Mouse (Mus musculus) kidney, postnatal 0 days (tissue): ENCODE measurements around the gene Serpina3j. TPM values are rescaled to one million over a fixed set of nuclear protein-coding genes. Genes with fewer than 3 reads are reported as not detected.

Source experiments
- ATAC-seq: fragments of 200-750 bp; cut with Nextera tagmentation; replicated peaks from 2 replicates; pipeline ENCODE4 v1.8.0; 2017; ENCODE audit warnings: low read depth, moderate number of reproducible peaks, moderate TSS enrichment, moderate library complexity; ENCODE audit not compliant: low FRiP score
- DNase-seq: peaks from one replicate; pipeline ENCODE4 v3.0.0-alpha.2; 2016; ENCODE audit warnings: low spot score
- H3K27ac ChIP-seq: fragments of 300-500 bp; sonication (generic); 2 replicates; pipeline ENCODE4 v1.5.1; 2014; ENCODE audit warnings: mild to moderate bottlenecking
- H3K27me3 ChIP-seq: fragments of 300-500 bp; sonication (generic); 2 replicates; pipeline ENCODE4 v1.6.1; 2014; ENCODE audit warnings: low read length, mixed read lengths; ENCODE audit not compliant: insufficient read depth
- H3K36me3 ChIP-seq: fragments of 300-500 bp; sonication (generic); 2 replicates; pipeline ENCODE4 v1.6.1; 2014; ENCODE audit warnings: low read length, mixed read lengths; ENCODE audit not compliant: insufficient read depth
- H3K4me1 ChIP-seq: fragments of 300-500 bp; sonication (generic); replicated peaks from 2 replicates; pipeline ENCODE4 v1.6.1; 2014; ENCODE audit warnings: antibody characterized with exemption, low read length, mixed read lengths; ENCODE audit not compliant: insufficient read depth
- H3K4me2 ChIP-seq: fragments of 300-500 bp; sonication (generic); 2 replicates; pipeline ENCODE4 v1.6.1; 2014; ENCODE audit warnings: mild to moderate bottlenecking, low read length, moderate library complexity, mixed read lengths
- H3K4me3 ChIP-seq: fragments of 300-500 bp; sonication (generic); replicated peaks from 2 replicates; pipeline ENCODE4 v1.5.1; 2014; ENCODE audit warnings: low read depth, low read length
- H3K9ac ChIP-seq: fragments of 300-500 bp; sonication (generic); 2 replicates; pipeline ENCODE4 v1.6.1; 2014; ENCODE audit warnings: low read depth, low read length
- H3K9me3 ChIP-seq: fragments of 300-500 bp; sonication (generic); replicated peaks from 2 replicates; pipeline ENCODE4 v1.6.1; 2016; ENCODE audit warnings: low read length, inconsistent platforms, mixed read lengths
- CTCF ChIP-seq: IDR thresholded peaks from 2 replicates; pipeline ENCODE4 v1.5.1; 2016; ENCODE audit warnings: antibody characterized with exemption, low read depth, mild to moderate bottlenecking, moderate library complexity
- WGBS: fragments of 180-500 bp; shearing (Covaris S2); extraction: QIAGEN DNeasy Blood & Tissue Kit; methylation state at CpG from one replicate; pipeline ENCODE4 v1.1.7; 2014; 5-methylcytosine and 5-hydroxymethylcytosine counted together
- polyA plus RNA-seq: library from polyadenylated mRNA; unstranded; fragments of >200 nt; fragmentation: Nextera tagmentation; extraction: Ambion mirVana; gene quantifications from 2 replicates; pipeline ENCODE4 v1.2.1, GENCODE M21; 2015

The Serpina3j gene
- not detected in 2 replicates for polyA plus RNA-seq

DNA sequence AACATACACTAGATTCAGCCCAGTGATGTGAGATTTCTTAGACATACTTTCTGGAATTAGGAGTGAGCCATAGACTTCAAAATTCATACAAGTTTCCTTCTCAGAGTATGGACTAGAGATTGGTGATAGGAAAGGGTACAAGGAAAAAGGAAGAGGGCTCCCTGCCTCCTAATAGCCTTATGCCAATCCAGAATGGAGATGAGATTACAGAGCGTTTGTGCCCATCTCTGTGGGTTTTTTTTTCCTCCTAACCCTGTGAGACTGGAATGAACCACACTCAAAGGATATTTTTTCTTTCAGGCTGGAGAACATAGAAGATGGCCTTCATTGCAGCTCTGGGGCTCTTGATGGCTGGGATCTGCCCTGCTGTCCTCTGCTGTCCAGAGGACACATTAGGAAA, at the start of gene Serpina3j:
TSS of gene Serpina3j (plus strand) at position 301 of the 400 bp plus-strand sequence.
- DNase-seq (no peak), ATAC-seq (no peak)
- WGBS, result 88% methylated on average over 1 of the region's 1 CpGs
- Histone ChIP-seq H3K27me3 (no peaks in the 10 kb centered on the region), H3K9me3 (no peaks in the 10 kb centered on the region), H3K27ac (no peak within 1 kb of the TSS), H3K4me2 (no peak within 1 kb of the TSS), H3K4me1 (no peaks in the 10 kb centered on the region), H3K4me3 (no peak within 1 kb of the TSS), H3K36me3 (no peaks in the 10 kb centered on the region), H3K9ac (no peak within 1 kb of the TSS)
- TF ChIP-seq CTCF, result no peak

DNA sequence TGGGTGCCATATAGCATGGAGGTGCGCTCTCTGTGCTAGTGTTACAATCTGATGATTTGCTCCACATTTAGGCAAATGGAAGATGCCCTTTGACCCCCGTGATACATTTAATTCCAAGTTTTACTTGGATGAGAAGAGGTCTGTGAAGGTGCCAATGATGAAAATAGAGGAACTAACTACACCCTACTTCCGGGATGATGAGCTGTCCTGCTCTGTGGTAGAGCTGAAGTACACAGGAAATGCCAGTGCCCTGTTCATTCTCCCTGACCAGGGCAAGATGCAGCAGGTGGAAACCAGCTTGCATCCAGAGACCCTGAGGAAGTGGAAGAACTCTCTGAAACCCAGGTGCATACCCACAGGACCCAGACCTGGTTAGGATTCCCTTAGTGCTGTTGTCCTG, 48.0 kb upstream of the Serpina3j start:
- TF ChIP-seq CTCF, result no peak
- Histone ChIP-seq H3K27me3 (no peaks in the 10 kb centered on the region), H3K9ac (no peak overlapping the region), H3K9me3 (no peaks in the 10 kb centered on the region), H3K36me3 (no peaks in the 10 kb centered on the region), H3K4me3 (no peak overlapping the region), H3K4me2 (no peak overlapping the region), H3K4me1 (no peaks in the 10 kb centered on the region), H3K27ac (no peak overlapping the region)
- WGBS, result 74% methylated on average over 3 of the region's 3 CpGs
- ATAC-seq, result no peak
- DNase-seq, result no peak

GRCm38 (mm10) chr12:104278216-104279055, 35.9 kb upstream of the Serpina3j start:
- WGBS, result 86% methylated on average over 18 of the region's 18 CpGs
- H3K9me3 ChIP-seq, result no peaks in the 10 kb centered on the region
- DNase-seq (no peak), ATAC-seq (no peak)
- no peaks in the 10 kb centered on the region for H3K27me3 ChIP-seq
- no peaks in the 10 kb centered on the region for H3K4me1 ChIP-seq
- no peak overlapping the region for H3K4me2 ChIP-seq
- H3K4me3 ChIP-seq, result no peak overlapping the region
- no peak overlapping the region for H3K9ac ChIP-seq
- H3K27ac ChIP-seq, result no peak overlapping the region
- H3K36me3 ChIP-seq, result no peaks in the 10 kb centered on the region
- TF ChIP-seq CTCF, result no peak

DNA sequence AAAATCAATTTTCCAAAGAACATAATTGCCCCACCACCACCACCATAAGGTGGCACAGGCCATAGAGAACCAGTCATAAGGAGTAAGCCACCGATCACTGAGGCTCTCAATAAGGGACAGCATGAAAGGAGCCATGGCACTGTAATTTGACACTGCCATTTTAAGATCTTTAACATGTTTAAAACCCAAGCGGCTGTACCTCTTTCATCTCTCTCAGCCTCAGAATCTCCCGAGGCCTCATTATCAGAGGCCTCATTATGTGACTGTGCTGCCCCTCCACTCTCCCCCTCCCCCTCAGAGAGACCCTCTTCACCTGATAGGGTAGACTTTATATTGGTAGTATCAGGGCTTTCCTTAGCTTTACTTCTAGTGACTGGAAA, 35.3 kb upstream of the Serpina3j start:
- no peak for TF ChIP-seq CTCF
- Histone ChIP-seq H3K4me1 (no peaks in the 10 kb centered on the region), H3K4me3 (no peak overlapping the region), H3K27ac (no peak overlapping the region), H3K36me3 (no peaks in the 10 kb centered on the region), H3K9me3 (no peaks in the 10 kb centered on the region), H3K27me3 (no peaks in the 10 kb centered on the region), H3K4me2 (no peak overlapping the region), H3K9ac (no peak overlapping the region)
- no peak for DNase-seq
- ATAC-seq, result no peak
- WGBS, result 2% methylated on average over 3 of the region's 3 CpGs

DNA sequence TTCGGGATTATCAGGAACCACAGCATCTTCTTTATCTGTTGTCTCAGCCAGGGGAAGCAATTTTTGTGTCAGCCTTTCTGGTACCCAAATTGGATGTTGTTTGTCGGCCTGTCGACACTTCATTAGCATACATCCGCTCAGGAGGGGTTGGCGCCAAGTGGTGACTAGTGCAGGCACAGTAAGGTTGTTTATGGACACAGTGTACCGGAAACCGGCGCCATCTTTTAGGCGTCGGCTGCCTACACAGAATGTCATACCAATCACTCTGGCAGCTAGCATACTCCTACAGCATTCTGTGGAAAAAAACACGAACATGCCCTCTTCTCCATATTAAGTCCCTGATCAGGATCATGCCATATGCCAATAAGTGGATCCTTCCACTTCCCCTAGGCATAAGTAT, 31.0 kb upstream of the Serpina3j start:
- TF ChIP-seq CTCF, result no peak
- Histone ChIP-seq H3K36me3 (no peaks in the 10 kb centered on the region), H3K27me3 (no peaks in the 10 kb centered on the region), H3K4me3 (no peak overlapping the region), H3K4me2 (no peak overlapping the region), H3K9ac (no peak overlapping the region), H3K9me3 (no peaks in the 10 kb centered on the region), H3K4me1 (no peaks in the 10 kb centered on the region), H3K27ac (no peak overlapping the region)
- ATAC-seq (no peak), DNase-seq (no peak)
- whole genome bisulfite sequencing, result 90% methylated on average over 11 of the region's 11 CpGs

DNA sequence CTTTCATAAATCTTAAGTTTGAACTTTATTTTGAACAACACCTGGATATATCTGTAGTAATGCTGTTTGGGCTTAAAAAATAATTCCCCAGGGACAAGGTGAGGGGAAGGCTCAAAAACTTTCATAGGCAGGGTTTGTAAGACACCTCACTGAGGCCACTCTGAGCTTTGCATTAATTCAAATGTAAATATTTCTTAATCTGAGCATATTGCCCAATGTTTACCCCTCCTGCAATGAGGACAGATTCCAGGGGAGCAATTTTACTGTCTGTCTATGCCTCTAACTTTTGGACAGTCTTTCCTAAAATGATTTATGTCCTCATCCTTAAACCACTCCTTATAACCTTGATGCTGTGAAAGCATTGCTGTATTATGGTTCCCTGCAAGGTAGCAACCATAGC, 26.0 kb upstream of the Serpina3j start:
- no peak for TF ChIP-seq CTCF
- no peaks in the 10 kb centered on the region for H3K4me1 ChIP-seq
- no peak overlapping the region for H3K4me2 ChIP-seq
- no peak overlapping the region for H3K4me3 ChIP-seq
- no peak for DNase-seq
- no peak overlapping the region for H3K27ac ChIP-seq
- H3K9me3 ChIP-seq, result no peaks in the 10 kb centered on the region
- H3K36me3 ChIP-seq, result no peaks in the 10 kb centered on the region
- H3K27me3 ChIP-seq, result no peaks in the 10 kb centered on the region
- no peak overlapping the region for H3K9ac ChIP-seq
- no peak for ATAC-seq
